Mouse (Mus musculus): ENCODE measurements at regions not wholly inside any gene's neighbourhood (a gene's known extent, or its start where the extent isn't known, plus 50 kb on each side); places are given as distances from the start of the nearest gene placed in this dataset.

DNA sequence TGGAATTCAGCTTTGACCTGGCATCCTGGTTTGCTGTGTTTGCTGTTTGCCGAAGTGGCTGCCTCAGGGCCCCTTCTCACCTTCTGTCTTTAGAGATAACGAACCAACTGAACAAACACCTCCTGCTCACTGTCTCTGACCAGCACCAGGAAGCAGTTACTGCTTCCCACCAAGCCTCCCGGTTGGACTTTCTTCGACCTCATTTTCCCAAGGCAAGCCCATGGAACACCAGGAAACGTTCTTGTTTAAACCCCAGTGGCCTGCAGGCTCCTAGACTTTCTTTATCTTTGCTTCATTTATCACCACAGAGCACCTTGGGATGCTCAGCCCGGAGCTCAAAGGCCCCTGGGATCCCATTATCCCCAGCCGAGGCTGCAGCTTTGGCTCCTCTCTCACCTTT, 66.4 kb upstream of the Prdm11 start:
- no peak for TF ChIP-seq CTCF (IDR thresholded peaks at IDR 0.05; ENCODE audit: control insufficient read depth, insufficient read depth, low read length)
- no peak for TF ChIP-seq POLR2A (IDR thresholded peaks at IDR 0.05; ENCODE audit: borderline replicate concordance, control insufficient read depth, low read depth, low read length)

All from bone marrow, adult 2 months (tissue).